10 mouse cellular contexts compared by ENCODE assay signal in the genomic region with DNA sequence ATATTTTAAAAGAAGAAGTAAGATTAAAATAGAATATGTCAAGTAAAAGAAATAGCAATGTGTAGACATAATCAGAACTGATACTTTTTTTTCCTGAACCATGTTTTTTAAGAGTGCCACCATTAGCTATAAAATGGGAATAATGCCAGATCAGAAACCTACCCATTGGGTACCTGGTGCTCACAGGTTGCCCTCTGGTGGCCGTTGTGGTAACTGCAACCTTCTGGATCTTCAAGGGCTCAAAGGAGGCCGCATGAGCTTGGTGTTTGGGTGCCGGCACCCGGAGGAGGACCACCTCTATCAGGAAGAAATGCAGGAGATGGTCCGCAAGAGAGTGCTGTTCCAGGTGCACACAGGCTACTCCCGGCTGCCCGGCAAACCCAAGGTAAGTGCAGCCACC. TPM values are rescaled to one million over a fixed set of nuclear protein-coding genes. Genes with fewer than 3 reads are reported as not detected.
DNase-seq lines count a peak whose midpoint lies in the region; ATAC-seq and TF ChIP-seq lines count a peak whose summit lies in the region.
"Had no signal": no experiment of that assay in that cellular context is flagged by ENCODE, and none has a peak within 500 bp of the region (broad histone marks: within the 10 kb centered on the region; RNA-seq: fewer than 3 reads in every experiment).

No protein-coding gene starts in this region.

- H3K27me3 ChIP-seq in intestine, postnatal 0 days (replicated peaks; ENCODE audit: control insufficient read depth, insufficient read depth, low read length) = peaks cover 8% of the 10 kb centered on the region; the same call in 1 of the 2 replicates
- peaks cover 6% of the 10 kb centered on the region; the same call in 1 of the 2 replicates for H3K27me3 ChIP-seq in intestine, embryonic 16.5 days (replicated peaks; ENCODE audit: control insufficient read depth, insufficient read depth, low read length)
- H3K27me3 ChIP-seq in embryonic facial prominence, embryonic 10.5 days (replicated peaks; ENCODE audit: low read depth, poor library complexity, severe bottlenecking) = peaks cover 31% of the 10 kb centered on the region
- H3K27me3 ChIP-seq: stomach, embryonic 15.5 days had no signal

- TF ChIP-seq CTCF in intestine, postnatal 0 days (IDR thresholded peaks at IDR 0.05; ENCODE audit: low read depth) = peak; percentile 92

- H3K4me3 ChIP-seq in intestine, postnatal 0 days (ENCODE audit: low read depth, low read length) = no peak overlapping the region
- no peak overlapping the region for H3K4me3 ChIP-seq in intestine, embryonic 16.5 days (ENCODE audit: low read length)
- no peak overlapping the region for H3K4me3 ChIP-seq in embryonic facial prominence, embryonic 10.5 days
- H3K4me3 ChIP-seq: erythroblast, embryonic 14.5 days; stomach, embryonic 15.5 days had no signal

- no peak overlapping the region for H3K4me2 ChIP-seq in intestine, postnatal 0 days (replicated peaks; ENCODE audit: low read depth)
- H3K4me2 ChIP-seq in intestine, embryonic 16.5 days (ENCODE audit: low read depth, low read length) = no peak overlapping the region
- H3K4me2 ChIP-seq: stomach, embryonic 15.5 days had no signal

- ATAC-seq in intestine, postnatal 0 days = no peak
- no peak for ATAC-seq in intestine, embryonic 16.5 days

- no peaks in the 10 kb centered on the region for H3K36me3 ChIP-seq in intestine, postnatal 0 days (ENCODE audit: control insufficient read depth, insufficient read depth)
- H3K36me3 ChIP-seq in intestine, embryonic 16.5 days (ENCODE audit: control insufficient read depth, insufficient read depth, low read length) = no peaks in the 10 kb centered on the region
- H3K36me3 ChIP-seq in embryonic facial prominence, embryonic 10.5 days (replicated peaks) = no peaks in the 10 kb centered on the region
- H3K36me3 ChIP-seq: stomach, embryonic 15.5 days had no signal

- no peaks in the 10 kb centered on the region for H3K4me1 ChIP-seq in intestine, postnatal 0 days (replicated peaks; ENCODE audit: control insufficient read depth, insufficient read depth, low read length)
- no peaks in the 10 kb centered on the region for H3K4me1 ChIP-seq in intestine, embryonic 16.5 days (ENCODE audit: control insufficient read depth, insufficient read depth, low read length)
- peaks cover 4% of the 10 kb centered on the region for H3K4me1 ChIP-seq in embryonic facial prominence, embryonic 10.5 days
- H3K4me1 ChIP-seq: stomach, embryonic 15.5 days had no signal

- peak; percentile 79 to 85 for DNase-seq in adrenal gland, postnatal 36 days
- DNase-seq in embryonic facial prominence, embryonic 10.5 days (ENCODE audit: low spot score) = peak; percentile 77
- DNase-seq in heart, postnatal 4 days = peak; percentile 84
- DNase-seq in left cerebral cortex, postnatal 36 days (ENCODE audit: low spot score in 2 of 2) = peak; percentile 80 to 83
- DNase-seq in ovary, postnatal 10 days (ENCODE audit: low spot score) = peak; percentile 48
- peak; percentile 83 for DNase-seq in thymus, postnatal 0 days (ENCODE audit: low spot score)

- no peaks in the 10 kb centered on the region for H3K9me3 ChIP-seq in intestine, postnatal 0 days (ENCODE audit: control insufficient read depth)
- H3K9me3 ChIP-seq in intestine, embryonic 16.5 days (ENCODE audit: control insufficient read depth, low read length) = no peaks in the 10 kb centered on the region
- no peaks in the 10 kb centered on the region for H3K9me3 ChIP-seq in embryonic facial prominence, embryonic 10.5 days
- H3K9me3 ChIP-seq: stomach, embryonic 15.5 days had no signal

- H3K9ac ChIP-seq in intestine, postnatal 0 days (ENCODE audit: low read depth, low read length) = no peak overlapping the region
- H3K9ac ChIP-seq in intestine, embryonic 16.5 days (ENCODE audit: low read depth, low read length) = no peak overlapping the region

- WGBS in intestine, postnatal 0 days = 8% methylated on average over 7 of the region's 7 CpGs
- 5% methylated on average over 7 of the region's 7 CpGs for WGBS in intestine, embryonic 16.5 days
- 11% methylated on average over 7 of the region's 7 CpGs for WGBS in embryonic facial prominence, embryonic 10.5 days

- intact Hi-C loops in left cerebral cortex, postnatal 36 days (cut with DNase I) = loop anchor here (2.0 kb wide), 3 partner anchors 99 to 411 kb away; no protein-coding TSS in a partner anchor

- H3K27ac ChIP-seq in intestine, postnatal 0 days (ENCODE audit: low read depth, low read length) = no peak overlapping the region
- H3K27ac ChIP-seq in intestine, embryonic 16.5 days (ENCODE audit: low read length) = no peak overlapping the region
- no peak overlapping the region for H3K27ac ChIP-seq in embryonic facial prominence, embryonic 10.5 days (replicated peaks)
- H3K27ac ChIP-seq: stomach, embryonic 15.5 days had no signal

RNA-seq across cellular contexts. Expression of a gene that starts 28.5 kb away (rescaled TPM):
- 526 and 586 TPM in 2 replicates for polyA plus RNA-seq in intestine, postnatal 0 days (2015; fragmentation: Nextera tagmentation; extraction: Ambion mirVana)
- polyA plus RNA-seq in intestine, embryonic 16.5 days (2015; fragmentation: Nextera tagmentation; extraction: Ambion mirVana) = 96.1 and 111 TPM in 2 replicates
- 10 to 100 TPM; 21.6 to 27.1 TPM for total RNA-seq in adrenal gland, postnatal 36 days (2021)
- 2.3 and 2.8 TPM in 2 replicates for polyA plus RNA-seq in embryonic facial prominence, embryonic 10.5 days (2016; fragmentation: Nextera tagmentation; extraction: Ambion mirVana)
- total RNA-seq in heart, postnatal 4 days (2021) = 10 to 100 TPM; 51.8 to 56.0 TPM
- 1 to 10 TPM; 4.6 to 5.4 TPM for total RNA-seq in left cerebral cortex, postnatal 36 days (2021)
- polyA plus RNA-seq in thymus, postnatal 0 days (2015; fragmentation: Nextera tagmentation; extraction: Ambion mirVana) = 421 and 488 TPM in 2 replicates

RNA-seq across cellular contexts. Expression of a gene that starts 35.7 kb away (rescaled TPM):
- polyA plus RNA-seq in intestine, postnatal 0 days (2015; fragmentation: Nextera tagmentation; extraction: Ambion mirVana) = 0.21 and 0.26 TPM in 2 replicates
- polyA plus RNA-seq in intestine, embryonic 16.5 days (2015; fragmentation: Nextera tagmentation; extraction: Ambion mirVana) = 1.1 and 1.4 TPM in 2 replicates
- total RNA-seq in adrenal gland, postnatal 36 days (2021) = 1 to 10 TPM in 1 of 2 experiments, under 1 TPM in 1; 0.89 to 1.8 TPM
- 0.77 and 1.3 TPM in 2 replicates for polyA plus RNA-seq in embryonic facial prominence, embryonic 10.5 days (2016; fragmentation: Nextera tagmentation; extraction: Ambion mirVana)
- total RNA-seq in heart, postnatal 4 days (2021) = 1 to 10 TPM; 5.6 to 6.5 TPM
- total RNA-seq in left cerebral cortex, postnatal 36 days (2021) = under 1 TPM; 0.18 to 0.20 TPM
- 0.92 and 0.96 TPM in 2 replicates for polyA plus RNA-seq in thymus, postnatal 0 days (2015; fragmentation: Nextera tagmentation; extraction: Ambion mirVana)
- polyA plus RNA-seq: erythroblast, embryonic 14.5 days had no signal

Comparison
In these comparisons a context has a peak if more than half of its experiments do, and no peak if none do; other contexts are left out.
1. RNA of a gene that starts 28.5 kb away (polyA plus RNA-seq): 526 to 586 TPM in intestine, postnatal 0 days, 421 to 488 TPM in thymus, postnatal 0 days and 96.1 to 111 TPM in intestine, embryonic 16.5 days; 2.3 to 2.8 TPM in embryonic facial prominence, embryonic 10.5 days; every median in the first group is over 10 times any median in the second.
2. Peak in every context shown above with its lines, with median percentiles within 50 percentile points of each other: DNase-seq.